Mouse (Mus musculus): ENCODE measurements around the gene Mtmr4.

GRCm38 (mm10) chr11:87603571-87603970 lies 11.6 kb downstream of the Mtmr4 start:
- no peak for TF ChIP-seq CTCF (IDR thresholded peaks at IDR 0.05; ENCODE audit: borderline replicate concordance, insufficient read depth, low read length)
- TF ChIP-seq POLR2A (IDR thresholded peaks at IDR 0.05; ENCODE audit: low read depth, low read length): no peak

All from embryonic fibroblast, embryonic 13.5 days (primary cell).